Mouse (Mus musculus): Measurements from ENCODE around the gene Hist1h2af. TPM values are rescaled to one million over a fixed set of nuclear protein-coding genes. Genes with fewer than 3 reads are reported as not detected.
"Not testable (repeated sequence)": the region's sequence is repeated elsewhere in the genome, so short reads cannot be mapped to it uniquely, and the experiment has no call there.

Hist1h2af gene
- polyA plus RNA-seq, 1 experiment from 2014 or later, result not detected

GRCm38 (mm10) chr13:23551146-23551834 lies 17.6 kb downstream of the Hist1h2af start, which contains the start of gene Hist1h4f:
Gene Hist1h4f (minus strand): TSS chr13:23551648.
- WGBS, result under 1% methylated on average over 47 of the region's 47 CpGs
- Histone ChIP-seq H3K4me3 (ENCODE audit: low read length) (peak within 1 kb of the TSS; percentile 46), H3K4me1 (ENCODE audit: control insufficient read depth, insufficient read depth, low read depth, low read length) (peaks cover 11% of the 10 kb centered on the region), H3K9ac (ENCODE audit: low read depth, low read length) (peak within 1 kb of the TSS; percentile 63), H3K27ac (ENCODE audit: low read depth, low read length) (peak within 1 kb of the TSS; percentile 76), H3K4me2 (ENCODE audit: low read length) (peak within 1 kb of the TSS; percentile 66)
- not testable (repeated sequence) for H3K9me3 ChIP-seq (ENCODE audit: control insufficient read depth, low read length); H3K36me3 ChIP-seq (ENCODE audit: control insufficient read depth, insufficient read depth, low read length); H3K27me3 ChIP-seq (replicated peaks; ENCODE audit: control insufficient read depth, insufficient read depth, low read length)
- peak; percentile 95 for ATAC-seq

- H3K27ac ChIP-seq (ENCODE audit: low read depth, low read length), result peak overlapping the region; percentile 76
- no peaks in the 10 kb centered on the region for H3K36me3 ChIP-seq (ENCODE audit: control insufficient read depth, insufficient read depth, low read length)
- H3K4me1 ChIP-seq (ENCODE audit: control insufficient read depth, insufficient read depth, low read depth, low read length), result peaks cover 13% of the 10 kb centered on the region
- 51% methylated on average over 8 of the region's 8 CpGs for WGBS
- no peaks in the 10 kb centered on the region for H3K27me3 ChIP-seq (replicated peaks; ENCODE audit: control insufficient read depth, insufficient read depth, low read length)
- peak overlapping the region; percentile 46 for H3K4me3 ChIP-seq (ENCODE audit: low read length)
- H3K9ac ChIP-seq (ENCODE audit: low read depth, low read length), result no peak overlapping the region
- H3K4me2 ChIP-seq (ENCODE audit: low read length), result peak overlapping the region; percentile 66
- ATAC-seq, result no peak
- H3K9me3 ChIP-seq (ENCODE audit: control insufficient read depth, low read length), result no peaks in the 10 kb centered on the region
These were observed 18.5 kb downstream of the Hist1h2af start for GRCm38 (mm10) chr13:23551931-23552914.

- Histone ChIP-seq H3K4me1 (ENCODE audit: control insufficient read depth, insufficient read depth, low read depth, low read length) (peaks cover 13% of the 10 kb centered on the region), H3K9me3 (ENCODE audit: control insufficient read depth, low read length) (no peaks in the 10 kb centered on the region), H3K27ac (ENCODE audit: low read depth, low read length) (peak within 1 kb of the TSS; percentile 20; the same call in 1 of the 2 replicates), H3K4me3 (ENCODE audit: low read length) (no peak within 1 kb of the TSS), H3K27me3 (replicated peaks; ENCODE audit: control insufficient read depth, insufficient read depth, low read length) (no peaks in the 10 kb centered on the region), H3K36me3 (ENCODE audit: control insufficient read depth, insufficient read depth, low read length) (no peaks in the 10 kb centered on the region), H3K4me2 (ENCODE audit: low read length) (no peak within 1 kb of the TSS; the same call in 1 of the 2 replicates), H3K9ac (ENCODE audit: low read depth, low read length) (no peak within 1 kb of the TSS)
- ATAC-seq, result no peak
These were observed 19.3 kb downstream of the Hist1h2af start, which contains the start of gene Hist1h1d for GRCm38 (mm10) chr13:23552962-23553361. Gene Hist1h1d (plus strand): TSS chr13:23553262.

- peaks cover 13% of the 10 kb centered on the region for H3K4me1 ChIP-seq (ENCODE audit: control insufficient read depth, insufficient read depth, low read depth, low read length)
- no peak for ATAC-seq
These were observed 20.7 kb downstream of the Hist1h2af start for GRCm38 (mm10) chr13:23554393-23554792.

GRCm38 (mm10) chr13:23554925-23555838 lies 21.5 kb downstream of the Hist1h2af start:
- H3K27me3 ChIP-seq (replicated peaks; ENCODE audit: control insufficient read depth, insufficient read depth, low read length), result no peaks in the 10 kb centered on the region
- WGBS, result under 1% methylated on average over 48 of the region's 54 CpGs
- peak overlapping the region; percentile 54 for H3K4me3 ChIP-seq (ENCODE audit: low read length)
- H3K27ac ChIP-seq (ENCODE audit: low read depth, low read length), result peak overlapping the region; percentile 82
- H3K4me2 ChIP-seq (ENCODE audit: low read length), result peak overlapping the region; percentile 100
- H3K36me3 ChIP-seq (ENCODE audit: control insufficient read depth, insufficient read depth, low read length), result no peaks in the 10 kb centered on the region
- H3K4me1 ChIP-seq (ENCODE audit: control insufficient read depth, insufficient read depth, low read depth, low read length), result peaks cover 13% of the 10 kb centered on the region
- no peaks in the 10 kb centered on the region for H3K9me3 ChIP-seq (ENCODE audit: control insufficient read depth, low read length)
- peak; percentile 72 for ATAC-seq
- peak overlapping the region; percentile 70 for H3K9ac ChIP-seq (ENCODE audit: low read depth, low read length)

More at GRCm38 (mm10) chr13:23554393-23554792, 20.7 kb downstream of the Hist1h2af start:
- Histone ChIP-seq H3K27me3 (replicated peaks; ENCODE audit: control insufficient read depth, insufficient read depth, low read length) (no peaks in the 10 kb centered on the region), H3K27ac (ENCODE audit: low read depth, low read length) (peak overlapping the region; percentile 82; the same call in 1 of the 2 replicates), H3K36me3 (ENCODE audit: control insufficient read depth, insufficient read depth, low read length) (no peaks in the 10 kb centered on the region), H3K4me3 (ENCODE audit: low read length) (peak overlapping the region; percentile 54), H3K9me3 (ENCODE audit: control insufficient read depth, low read length) (no peaks in the 10 kb centered on the region), H3K9ac (ENCODE audit: low read depth, low read length) (peak overlapping the region; percentile 70), H3K4me2 (ENCODE audit: low read length) (peak overlapping the region; percentile 100)
- WGBS, result 21% methylated on average over 9 of the region's 9 CpGs

GRCm38 (mm10) chr13:23555839-23556416 lies 22.2 kb downstream of the Hist1h2af start:
- Histone ChIP-seq H3K36me3 (ENCODE audit: control insufficient read depth, insufficient read depth, low read length) (no peaks in the 10 kb centered on the region), H3K4me2 (ENCODE audit: low read length) (peak overlapping the region; percentile 100), H3K4me3 (ENCODE audit: low read length) (peak overlapping the region; percentile 54), H3K9ac (ENCODE audit: low read depth, low read length) (peak overlapping the region; percentile 70), H3K27me3 (replicated peaks; ENCODE audit: control insufficient read depth, insufficient read depth, low read length) (no peaks in the 10 kb centered on the region), H3K27ac (ENCODE audit: low read depth, low read length) (peak overlapping the region; percentile 82), H3K4me1 (ENCODE audit: control insufficient read depth, insufficient read depth, low read depth, low read length) (peaks cover 9% of the 10 kb centered on the region), H3K9me3 (ENCODE audit: control insufficient read depth, low read length) (no peaks in the 10 kb centered on the region)
- ATAC-seq, result peak; percentile 86
- WGBS, result 0% methylated on average over 18 of the region's 18 CpGs

GRCm38 (mm10) chr13:23556906-23557305 lies 23.2 kb downstream of the Hist1h2af start:
- WGBS, result 67% methylated on average over 3 of the region's 3 CpGs
- Histone ChIP-seq H3K27ac (ENCODE audit: low read depth, low read length) (no peak overlapping the region), H3K36me3 (ENCODE audit: control insufficient read depth, insufficient read depth, low read length) (no peaks in the 10 kb centered on the region), H3K9ac (ENCODE audit: low read depth, low read length) (no peak overlapping the region), H3K9me3 (ENCODE audit: control insufficient read depth, low read length) (no peaks in the 10 kb centered on the region), H3K4me3 (ENCODE audit: low read length) (no peak overlapping the region), H3K27me3 (replicated peaks; ENCODE audit: control insufficient read depth, insufficient read depth, low read length) (no peaks in the 10 kb centered on the region), H3K4me2 (ENCODE audit: low read length) (no peak overlapping the region), H3K4me1 (ENCODE audit: control insufficient read depth, insufficient read depth, low read depth, low read length) (peaks cover 9% of the 10 kb centered on the region)
- ATAC-seq, result no peak

GRCm38 (mm10) chr13:23560699-23561098 lies 27.0 kb downstream of the Hist1h2af start:
- not testable (repeated sequence) for H3K36me3 ChIP-seq (ENCODE audit: control insufficient read depth, insufficient read depth, low read length); H3K27me3 ChIP-seq (replicated peaks; ENCODE audit: control insufficient read depth, insufficient read depth, low read length); H3K27ac ChIP-seq (ENCODE audit: low read depth, low read length); H3K9ac ChIP-seq (ENCODE audit: low read depth, low read length); ATAC-seq; H3K4me3 ChIP-seq (ENCODE audit: low read length); H3K9me3 ChIP-seq (ENCODE audit: control insufficient read depth, low read length); H3K4me2 ChIP-seq (ENCODE audit: low read length); H3K4me1 ChIP-seq (ENCODE audit: control insufficient read depth, insufficient read depth, low read depth, low read length)
- 17% methylated on average over 2 of the region's 2 CpGs for WGBS
